Mouse (Mus musculus): Measurements from ENCODE around the gene Ehbp1.

Gene Ehbp1

GRCm38 (mm10) chr11:22057538-22057937 lies 284.6 kb downstream of the Ehbp1 start:
- DNase-seq (ENCODE audit: low read depth, low spot score) = no peak

- DNase-seq (ENCODE audit: low read depth, low spot score) = no peak
Observed at GRCm38 (mm10) chr11:22055908-22056307, 286.2 kb downstream of the Ehbp1 start.

GRCm38 (mm10) chr11:22053034-22053668 lies 288.9 kb downstream of the Ehbp1 start:
- DNase-seq (ENCODE audit: low read depth, low spot score) = no peak

DNA sequence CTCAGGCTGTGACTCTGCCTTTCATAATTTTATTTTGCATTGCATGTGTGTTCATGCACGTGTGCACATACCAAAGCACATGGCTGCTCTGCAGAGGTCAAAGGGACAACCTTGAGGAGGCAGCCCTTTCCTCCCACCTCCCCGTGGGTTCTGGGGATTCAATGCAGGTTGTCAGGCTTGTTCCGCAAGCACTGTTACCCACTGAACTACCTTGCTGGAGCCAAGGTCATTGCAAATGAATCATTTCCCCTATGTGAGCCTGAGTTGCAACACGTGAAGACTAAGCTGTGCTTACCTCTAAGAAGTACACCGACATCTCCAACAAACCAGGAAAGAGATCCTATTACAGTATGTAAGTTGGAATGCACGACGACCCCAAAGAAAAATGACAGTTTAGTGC lies 291.2 kb downstream of the Ehbp1 start:
- DNase-seq (ENCODE audit: low read depth, low spot score) = no peak

- no peak for DNase-seq (ENCODE audit: low read depth, low spot score)
Observed at GRCm38 (mm10) chr11:22039854-22040426, 302.2 kb downstream of the Ehbp1 start.

GRCm38 (mm10) chr11:22034564-22035105 lies 307.5 kb downstream of the Ehbp1 start:
- DNase-seq (ENCODE audit: low read depth, low spot score) = no peak

GRCm38 (mm10) chr11:22033582-22033981 lies 308.5 kb downstream of the Ehbp1 start:
- DNase-seq (ENCODE audit: low read depth, low spot score) = no peak

GRCm38 (mm10) chr11:22020602-22021001 lies 321.5 kb downstream of the Ehbp1 start:
- no peak for DNase-seq (ENCODE audit: low read depth, low spot score)

- no peak for DNase-seq (ENCODE audit: low read depth, low spot score)
Observed at GRCm38 (mm10) chr11:22017444-22017843, 324.6 kb downstream of the Ehbp1 start.

GRCm38 (mm10) chr11:22016341-22016740 lies 325.8 kb downstream of the Ehbp1 start:
- DNase-seq (ENCODE audit: low read depth, low spot score) = no peak

DNA sequence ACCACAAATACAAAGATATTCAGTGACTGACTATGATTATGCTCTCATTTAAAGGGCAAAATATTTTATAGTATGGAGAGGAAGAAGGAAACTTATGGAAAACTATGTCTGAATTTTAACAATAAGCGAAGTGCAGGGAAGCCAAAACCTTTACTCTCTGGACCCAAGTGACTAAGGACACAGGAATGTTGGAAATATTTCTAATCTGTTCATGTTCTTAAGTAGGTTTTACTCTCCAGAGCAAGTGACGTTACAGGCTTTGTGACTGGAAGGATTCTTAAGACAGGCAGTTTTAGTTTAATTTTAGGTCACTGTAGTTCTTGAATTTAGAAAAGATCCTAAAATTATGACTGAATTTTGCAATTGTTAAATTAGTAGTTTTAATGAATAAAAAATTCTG lies 333.3 kb downstream of the Ehbp1 start:
- no peak for DNase-seq (ENCODE audit: low read depth, low spot score)

- DNase-seq (ENCODE audit: low read depth, low spot score) = no peak
Observed at GRCm38 (mm10) chr11:22008129-22008596, 333.9 kb downstream of the Ehbp1 start.

DNA sequence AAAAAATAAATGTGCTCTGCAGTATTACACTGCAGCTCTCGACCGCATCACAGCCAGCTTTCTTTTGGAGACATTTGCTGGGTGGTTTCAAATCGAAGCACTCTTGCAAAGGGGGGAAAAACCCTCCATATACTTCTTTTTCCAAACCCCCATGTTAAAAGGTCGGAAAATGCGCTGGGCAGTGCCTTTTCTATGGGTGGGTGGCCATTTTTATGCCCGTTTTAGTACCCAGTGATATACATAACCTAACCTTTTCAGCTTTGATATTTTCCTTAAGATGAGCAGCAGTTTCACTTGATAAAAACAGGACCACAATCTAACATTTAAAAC lies 334.3 kb downstream of the Ehbp1 start:
- DNase-seq (ENCODE audit: low read depth, low spot score) = no peak

- DNase-seq (ENCODE audit: low read depth, low spot score) = no peak
Observed at GRCm38 (mm10) chr11:22007088-22007780, 334.9 kb downstream of the Ehbp1 start.

- DNase-seq (ENCODE audit: low read depth, low spot score) = no peak
Observed at GRCm38 (mm10) chr11:22006471-22007087, 335.5 kb downstream of the Ehbp1 start.

- DNase-seq (ENCODE audit: low read depth, low spot score) = no peak
Observed at GRCm38 (mm10) chr11:22005281-22005870, 336.7 kb downstream of the Ehbp1 start.

- no peak for DNase-seq (ENCODE audit: low read depth, low spot score)
Observed at GRCm38 (mm10) chr11:22004331-22004841, 337.7 kb downstream of the Ehbp1 start.

DNA sequence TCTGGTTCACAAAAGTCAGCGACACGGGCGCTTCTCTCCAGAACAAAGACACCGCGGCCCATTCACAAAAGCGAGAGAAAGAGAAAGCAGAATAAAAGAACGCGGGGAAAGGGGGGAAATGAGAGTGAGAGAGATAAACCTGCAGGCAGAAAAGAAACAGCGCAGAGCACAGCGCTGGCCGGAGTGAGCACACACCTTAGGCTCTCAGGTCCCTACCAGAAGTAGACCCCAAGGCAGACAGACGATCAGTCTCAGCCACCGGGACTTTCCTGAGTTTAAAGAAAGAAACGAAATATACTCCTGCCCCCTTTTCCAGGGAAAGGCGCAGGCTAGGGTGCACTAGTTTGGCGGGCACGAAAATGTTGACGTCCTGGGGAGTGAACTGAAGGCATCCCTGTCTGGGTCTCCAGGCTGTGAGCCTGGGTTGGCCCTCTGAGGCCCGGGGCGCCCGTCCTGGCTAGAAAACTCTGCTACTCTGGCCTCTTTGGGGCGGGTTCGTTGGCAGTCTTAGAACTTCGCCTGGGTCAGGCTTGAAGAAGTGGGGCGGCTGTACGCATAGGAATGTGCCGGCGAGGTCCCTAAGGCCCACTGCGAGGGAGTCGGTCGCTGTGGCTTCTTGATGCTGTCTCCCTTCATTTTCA lies 338.6 kb downstream of the Ehbp1 start:
- no peak for DNase-seq (ENCODE audit: low read depth, low spot score)

- no peak for DNase-seq (ENCODE audit: low read depth, low spot score)
Observed at GRCm38 (mm10) chr11:22002783-22003340, 339.2 kb downstream of the Ehbp1 start, which contains the start of gene Otx1. Gene Otx1, minus strand, starts transcription at chr11:22002897.

DNA sequence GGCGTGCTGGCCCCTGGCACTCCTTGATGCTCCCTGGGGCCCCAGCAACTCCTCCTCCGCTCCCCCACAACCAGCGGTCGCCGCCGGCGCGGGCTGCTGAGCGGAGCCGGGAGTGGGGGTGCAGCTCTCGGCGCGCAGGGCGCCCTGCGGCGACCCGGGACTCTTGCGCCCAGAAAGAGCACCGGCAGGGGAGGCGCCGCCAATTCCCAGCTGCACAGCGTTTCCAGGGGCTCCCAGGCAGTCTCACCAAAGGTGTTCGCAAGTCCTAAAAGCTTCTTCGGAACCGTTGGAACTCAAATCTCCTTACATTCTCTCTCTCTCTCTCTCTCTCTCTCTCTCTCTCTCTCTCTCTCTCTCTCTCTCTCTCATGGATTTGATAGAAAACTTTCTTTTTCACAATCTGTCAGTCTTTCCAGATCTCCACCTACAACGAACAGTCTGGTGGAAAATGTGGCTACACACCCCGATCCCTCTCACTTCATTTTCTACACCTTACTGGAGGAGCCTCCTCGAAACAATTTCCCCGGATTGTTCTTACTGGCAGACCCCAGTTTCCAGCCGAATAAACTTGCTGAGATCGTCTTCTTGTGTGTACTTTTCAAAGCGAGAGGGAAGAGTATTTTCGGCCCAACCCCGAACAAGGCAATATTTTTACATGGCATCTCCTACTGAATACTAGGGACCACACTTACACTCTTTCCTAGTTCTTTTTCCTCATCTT lies 339.9 kb downstream of the Ehbp1 start:
- DNase-seq (ENCODE audit: low read depth, low spot score) = no peak
